Mouse (Mus musculus): ENCODE results near the gene Slc13a1. TPM values are rescaled to one million over a fixed set of nuclear protein-coding genes. Genes with fewer than 3 reads are reported as not detected.

The Slc13a1 gene
- polyA plus RNA-seq, 1 experiment from 2014 or later = not detected

GRCm38 (mm10) chr6:24101281-24101680, 66.6 kb downstream of the Slc13a1 start:
- no peak for ATAC-seq
- Histone ChIP-seq H3K9me3 (ENCODE audit: low read length) (no peaks in the 10 kb centered on the region), H3K9ac (replicated peaks; ENCODE audit: low read depth) (no peak overlapping the region), H3K4me1 (ENCODE audit: insufficient read depth, low read depth, low read length) (no peaks in the 10 kb centered on the region), H3K36me3 (ENCODE audit: insufficient read depth, low read length) (no peaks in the 10 kb centered on the region), H3K27me3 (replicated peaks; ENCODE audit: insufficient read depth, low read length) (no peaks in the 10 kb centered on the region), H3K4me3 (ENCODE audit: low read depth, low read length) (no peak overlapping the region), H3K27ac (ENCODE audit: low read length) (no peak overlapping the region), H3K4me2 (replicated peaks; ENCODE audit: low read depth, low read length) (no peak overlapping the region)
- DNase-seq (ENCODE audit: low spot score) = no peak
- 58% methylated on average over 1 of the region's 1 CpGs for WGBS
- TF ChIP-seq EP300 (IDR thresholded peaks at IDR 0.05) (no peak), CTCF (IDR thresholded peaks at IDR 0.05) (no peak)

GRCm38 (mm10) chr6:24100705-24101104, 67.2 kb downstream of the Slc13a1 start:
- TF ChIP-seq CTCF (IDR thresholded peaks at IDR 0.05) (no peak), EP300 (IDR thresholded peaks at IDR 0.05) (no peak)
- Histone ChIP-seq H3K9ac (replicated peaks; ENCODE audit: low read depth) (no peak overlapping the region), H3K27ac (ENCODE audit: low read length) (no peak overlapping the region), H3K4me2 (replicated peaks; ENCODE audit: low read depth, low read length) (no peak overlapping the region), H3K4me1 (ENCODE audit: insufficient read depth, low read depth, low read length) (no peaks in the 10 kb centered on the region), H3K4me3 (ENCODE audit: low read depth, low read length) (no peak overlapping the region), H3K9me3 (ENCODE audit: low read length) (no peaks in the 10 kb centered on the region), H3K36me3 (ENCODE audit: insufficient read depth, low read length) (no peaks in the 10 kb centered on the region), H3K27me3 (replicated peaks; ENCODE audit: insufficient read depth, low read length) (no peaks in the 10 kb centered on the region)
- DNase-seq (ENCODE audit: low spot score) = no peak
- 64% methylated on average over 5 of the region's 5 CpGs for WGBS
- ATAC-seq = no peak

GRCm38 (mm10) chr6:24097400-24097799, 70.5 kb downstream of the Slc13a1 start:
- H3K9ac ChIP-seq (replicated peaks; ENCODE audit: low read depth) = no peak overlapping the region
- DNase-seq (ENCODE audit: low spot score) (no peak), ATAC-seq (no peak)
- no peaks in the 10 kb centered on the region for H3K4me1 ChIP-seq (ENCODE audit: insufficient read depth, low read depth, low read length)
- TF ChIP-seq CTCF (IDR thresholded peaks at IDR 0.05) = no peak
- H3K27ac ChIP-seq (ENCODE audit: low read length) = no peak overlapping the region
- no peaks in the 10 kb centered on the region for H3K9me3 ChIP-seq (ENCODE audit: low read length)
- H3K36me3 ChIP-seq (ENCODE audit: insufficient read depth, low read length) = no peaks in the 10 kb centered on the region
- H3K27me3 ChIP-seq (replicated peaks; ENCODE audit: insufficient read depth, low read length) = no peaks in the 10 kb centered on the region
- no peak overlapping the region for H3K4me2 ChIP-seq (replicated peaks; ENCODE audit: low read depth, low read length)
- H3K4me3 ChIP-seq (ENCODE audit: low read depth, low read length) = no peak overlapping the region

- no peaks in the 10 kb centered on the region for H3K9me3 ChIP-seq (ENCODE audit: low read length)
- no peak overlapping the region for H3K9ac ChIP-seq (replicated peaks; ENCODE audit: low read depth)
- H3K27ac ChIP-seq (ENCODE audit: low read length) = no peak overlapping the region
- DNase-seq (ENCODE audit: low spot score) (no peak), ATAC-seq (no peak)
- H3K4me3 ChIP-seq (ENCODE audit: low read depth, low read length) = no peak overlapping the region
- TF ChIP-seq EP300 (IDR thresholded peaks at IDR 0.05) (no peak), CTCF (IDR thresholded peaks at IDR 0.05) (no peak)
- no peak overlapping the region for H3K4me2 ChIP-seq (replicated peaks; ENCODE audit: low read depth, low read length)
- no peaks in the 10 kb centered on the region for H3K27me3 ChIP-seq (replicated peaks; ENCODE audit: insufficient read depth, low read length)
- H3K4me1 ChIP-seq (ENCODE audit: insufficient read depth, low read depth, low read length) = no peaks in the 10 kb centered on the region
- WGBS = 59% methylated on average over 2 of the region's 2 CpGs
- H3K36me3 ChIP-seq (ENCODE audit: insufficient read depth, low read length) = no peaks in the 10 kb centered on the region
Measured at GRCm38 (mm10) chr6:24076089-24076488, 91.8 kb downstream of the Slc13a1 start.

- TF ChIP-seq EP300 (IDR thresholded peaks at IDR 0.05) (no peak), CTCF (IDR thresholded peaks at IDR 0.05) (no peak)
- no peak for DNase-seq (ENCODE audit: low spot score)
- Histone ChIP-seq H3K9me3 (ENCODE audit: low read length) (no peaks in the 10 kb centered on the region), H3K9ac (replicated peaks; ENCODE audit: low read depth) (no peak overlapping the region), H3K4me3 (ENCODE audit: low read depth, low read length) (no peak overlapping the region), H3K4me2 (replicated peaks; ENCODE audit: low read depth, low read length) (no peak overlapping the region), H3K27me3 (replicated peaks; ENCODE audit: insufficient read depth, low read length) (no peaks in the 10 kb centered on the region), H3K27ac (ENCODE audit: low read length) (no peak overlapping the region), H3K4me1 (ENCODE audit: insufficient read depth, low read depth, low read length) (no peaks in the 10 kb centered on the region), H3K36me3 (ENCODE audit: insufficient read depth, low read length) (no peaks in the 10 kb centered on the region)
- no peak for ATAC-seq
- WGBS = 63% methylated on average over 4 of the region's 4 CpGs
Measured at GRCm38 (mm10) chr6:24072804-24073203, 95.1 kb downstream of the Slc13a1 start.

- DNase-seq (ENCODE audit: low spot score) (no peak), ATAC-seq (no peak)
- Histone ChIP-seq H3K4me3 (ENCODE audit: low read depth, low read length) (no peak overlapping the region), H3K4me1 (ENCODE audit: insufficient read depth, low read depth, low read length) (no peaks in the 10 kb centered on the region), H3K36me3 (ENCODE audit: insufficient read depth, low read length) (no peaks in the 10 kb centered on the region), H3K27me3 (replicated peaks; ENCODE audit: insufficient read depth, low read length) (no peaks in the 10 kb centered on the region), H3K4me2 (replicated peaks; ENCODE audit: low read depth, low read length) (no peak overlapping the region), H3K27ac (ENCODE audit: low read length) (no peak overlapping the region), H3K9ac (replicated peaks; ENCODE audit: low read depth) (no peak overlapping the region), H3K9me3 (ENCODE audit: low read length) (no peaks in the 10 kb centered on the region)
- 85% methylated on average over 3 of the region's 3 CpGs for WGBS
- TF ChIP-seq EP300 (IDR thresholded peaks at IDR 0.05) = no peak
- no peak for TF ChIP-seq CTCF (IDR thresholded peaks at IDR 0.05)
Measured at GRCm38 (mm10) chr6:24059754-24060153, 108.1 kb downstream of the Slc13a1 start.

GRCm38 (mm10) chr6:24055086-24055485, 112.8 kb downstream of the Slc13a1 start:
- ATAC-seq (no peak), DNase-seq (ENCODE audit: low spot score) (no peak)
- H3K9me3 ChIP-seq (ENCODE audit: low read length) = no peaks in the 10 kb centered on the region
- H3K27ac ChIP-seq (ENCODE audit: low read length) = no peak overlapping the region
- no peak overlapping the region for H3K4me2 ChIP-seq (replicated peaks; ENCODE audit: low read depth, low read length)
- no peak overlapping the region for H3K4me3 ChIP-seq (ENCODE audit: low read depth, low read length)
- H3K4me1 ChIP-seq (ENCODE audit: insufficient read depth, low read depth, low read length) = no peaks in the 10 kb centered on the region
- TF ChIP-seq CTCF (IDR thresholded peaks at IDR 0.05) = no peak
- TF ChIP-seq EP300 (IDR thresholded peaks at IDR 0.05) = no peak
- no peak overlapping the region for H3K9ac ChIP-seq (replicated peaks; ENCODE audit: low read depth)
- H3K36me3 ChIP-seq (ENCODE audit: insufficient read depth, low read length) = no peaks in the 10 kb centered on the region
- H3K27me3 ChIP-seq (replicated peaks; ENCODE audit: insufficient read depth, low read length) = no peaks in the 10 kb centered on the region
- WGBS = 81% methylated on average over 4 of the region's 4 CpGs

All from lung, postnatal 0 days (tissue).